Mouse (Mus musculus) left cerebral cortex, adult 6 months (tissue): ENCODE data around the gene Glrb. TPM values are rescaled to one million over a fixed set of nuclear protein-coding genes. Genes with fewer than 3 reads are reported as not detected.

Experiments used
- long read RNA-seq, 2 experiments: library from polyadenylated mRNA; unstranded; transcript quantifications; one replicate each; pipeline ENCODE4 v2.0.0; 2019 to 2020
- polyA plus RNA-seq: library from polyadenylated mRNA; unstranded; fragments of <200 nt; fragmentation: Nextera tagmentation; gene quantifications from 2 replicates; pipeline ENCODE4 v1.2.3, GENCODE M21; 2021

The Glrb gene
- polyA plus RNA-seq, result 135 and 191 TPM in 2 replicates
- long read RNA-seq, experiment 1, transcript Glrb-204 (10 exons, 2,979 nt), result minor isoform, 58 of 2,036 reads
- long read RNA-seq, experiment 1, transcript Glrb-201 (10 exons, 3,029 nt), result major isoform, 1,474 of 2,036 reads
- long read RNA-seq, experiment 1, partial matches to known transcripts, result 152 of 2,036 reads
- long read RNA-seq, experiment 1, other reads (novel, unspliced or antisense), result 349 of 2,036 reads
- long read RNA-seq, experiment 2, transcript Glrb-204 (10 exons, 2,979 nt), result minor isoform, 5 of 250 reads
- long read RNA-seq, experiment 2, transcript Glrb-201 (10 exons, 3,029 nt), result major isoform, 123 of 250 reads
- long read RNA-seq, experiment 2, partial matches to known transcripts, result 45 of 250 reads
- long read RNA-seq, experiment 2, other reads (novel, unspliced or antisense), result 77 of 250 reads

GRCm38 (mm10) chr3:80913111-80913778, at the start of gene Glrb:
Glrb (minus strand) TSS chr3:80913660.

DNA sequence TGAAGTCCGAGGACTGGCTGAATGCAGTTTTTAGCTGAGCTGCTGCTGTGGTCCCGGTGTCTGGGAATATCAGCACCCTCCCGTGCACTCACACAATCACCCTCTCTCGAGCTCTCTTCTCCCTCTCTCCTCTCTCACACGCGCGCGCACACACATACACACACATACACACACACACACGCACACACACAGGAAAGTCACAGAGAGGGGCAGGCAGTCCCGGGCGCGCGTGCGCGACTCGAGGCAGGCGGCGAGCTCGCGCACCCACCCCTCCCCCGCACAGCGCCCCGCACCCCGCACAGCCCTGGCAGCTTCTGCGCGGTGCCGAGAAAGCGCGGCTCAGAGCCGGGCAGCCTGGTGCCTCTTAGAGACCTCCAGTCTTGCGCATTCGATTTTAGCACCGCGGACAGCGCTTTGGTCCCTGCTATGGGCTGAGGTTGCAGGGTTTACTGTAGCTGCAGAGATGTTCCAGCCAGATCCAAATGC, 110.8 kb downstream of the Glrb start, which contains the start of gene Gria2:
Gene Gria2 (minus strand): TSS at position 240 of the 486 bp plus-strand sequence.

Other genes starting within 250 kb of the Glrb start
- gene Gria2, start 110.8 kb downstream of the Glrb start, polyA plus RNA-seq, result 145 and 194 TPM in 2 replicates
- gene Pdgfc, start 122.8 kb upstream of the Glrb start, polyA plus RNA-seq, result 2.1 and 2.4 TPM in 2 replicates